In the genomic region with DNA sequence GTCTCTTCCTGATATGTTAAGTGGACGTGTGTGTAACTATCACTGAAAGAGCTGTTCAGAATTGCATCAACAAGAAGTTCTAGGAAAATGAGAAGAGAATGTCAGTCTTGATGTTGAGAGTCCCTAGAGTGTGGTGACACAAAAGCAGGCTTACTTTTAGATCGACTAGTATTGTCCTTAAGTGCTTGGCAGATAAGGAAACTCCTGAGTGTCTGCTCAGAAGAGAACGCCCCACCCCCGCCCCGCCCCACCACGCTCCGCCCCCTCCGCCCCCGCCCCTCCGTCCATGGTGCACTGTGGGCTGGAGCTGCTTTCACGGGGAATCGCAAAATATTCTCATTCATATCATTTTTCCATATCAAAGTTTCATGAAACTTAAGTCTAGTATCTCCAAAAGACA, we compare ENCODE assay signal across 20 mouse cellular contexts.
DNase-seq lines count a peak whose midpoint lies in the region; ATAC-seq and TF ChIP-seq lines count a peak whose summit lies in the region.
"Had no signal": no experiment of that assay in that cellular context is flagged by ENCODE, and none has a peak within 500 bp of the region (broad histone marks: within the 10 kb centered on the region; RNA-seq: fewer than 3 reads in every experiment).

No protein-coding gene starts in this region.

- no peak for TF ChIP-seq CTCF in CH12.LX (conservative IDR thresholded peaks at IDR 0.05 in 1 of 2, IDR thresholded peaks at IDR 0.05 in 1 of 2; ENCODE audit: low read depth in 2 of 2, low read length in 2 of 2)

- no peak for DNase-seq in CH12.LX (ENCODE audit: extremely low read depth)
- no peak for DNase-seq in yolk sac, embryonic 10.5 days (ENCODE audit: low spot score)
- DNase-seq: adrenal gland, postnatal 14 days; B cell, adult 2 months; cerebellum, adult 2 months; cerebellum, postnatal 10 days; forebrain, postnatal 0 days; gastrocnemius, postnatal 25 days had no signal

- H3K9ac ChIP-seq in CH12.LX (ENCODE audit: insufficient read depth, low read depth), result no peak overlapping the region
- H3K9ac ChIP-seq in limb, embryonic 13.5 days, result no peak overlapping the region
- H3K9ac ChIP-seq in forebrain, embryonic 12.5 days, result no peak overlapping the region
- H3K9ac ChIP-seq: embryonic facial prominence, embryonic 12.5 days; forebrain, embryonic 13.5 days; forebrain, postnatal 0 days; heart, embryonic 12.5 days; hindbrain, embryonic 14.5 days had no signal

- 0 out of 2 replicates have a peak, but pooled peaks have one; percentile 15 for ATAC-seq in common myeloid progenitor, adult 5-6 weeks (replicated peaks; ENCODE audit: low read depth, poor library complexity, severe bottlenecking)
- ATAC-seq in limb, embryonic 13.5 days (ENCODE audit: low FRiP score, low read depth), result no peak
- peak; percentile 73 for ATAC-seq in megakaryocyte-erythroid progenitor cell, adult 5-6 weeks (replicated peaks; ENCODE audit: low FRiP score, low TSS enrichment, poor library complexity, severe bottlenecking)
- no peak for ATAC-seq in cerebellum, adult (ENCODE audit: insufficient number of reproducible peaks, low FRiP score, low TSS enrichment)
- ATAC-seq in forebrain, embryonic 12.5 days (ENCODE audit: low FRiP score), result no peak
- ATAC-seq: CD4-positive, CD25-positive, alpha-beta regulatory T cell, adult 4 months; forebrain, embryonic 13.5 days; forebrain, postnatal 0 days; inflammation-experienced regulatory T-cells, adult 6 months had no signal

- 43% methylated on average over 12 of the region's 12 CpGs for WGBS in limb, embryonic 13.5 days
- WGBS in forebrain, embryonic 12.5 days, result 46% methylated on average over 11 of the region's 12 CpGs

- TF ChIP-seq EP300 in CH12.LX (IDR thresholded peaks at IDR 0.05; ENCODE audit: low read length), result no peak

- dilution Hi-C loops in CH12.LX (cut with MboI; ENCODE audit: extremely low pct_ligation_motif_present, extremely low pct_unique_long_range_greater_than_20kb, low sequenced_read_pairs), result no loop called here

- H3K4me1 ChIP-seq in CH12.LX (ENCODE audit: control insufficient read depth in 1 of 2, insufficient read depth in 2 of 2), result no peaks in the 10 kb centered on the region; a peak in 2 of 4 replicates
- H3K4me1 ChIP-seq in limb, embryonic 13.5 days, result peaks cover 17% of the 10 kb centered on the region
- H3K4me1 ChIP-seq in forebrain, embryonic 12.5 days, result peaks cover 3% of the 10 kb centered on the region; the same call in 1 of the 2 replicates

- H3K4me2 ChIP-seq in CH12.LX (ENCODE audit: insufficient read depth, low read depth, poor library complexity, severe bottlenecking), result peak overlapping the region; percentile 66; the same call in 1 of the 2 replicates
- H3K4me2 ChIP-seq in limb, embryonic 13.5 days (replicated peaks), result peak overlapping the region; percentile 19; the same call in 1 of the 2 replicates
- no peak overlapping the region for H3K4me2 ChIP-seq in forebrain, embryonic 12.5 days
- H3K4me2 ChIP-seq: embryonic facial prominence, embryonic 12.5 days; forebrain, embryonic 13.5 days; heart, embryonic 12.5 days; hindbrain, embryonic 14.5 days had no signal

- H3K4me3 ChIP-seq in CH12.LX (replicated peaks in 1 of 3; ENCODE audit: low read depth in 2 of 3, low read length in 2 of 3, poor library complexity in 1 of 3), result no peak overlapping the region
- H3K4me3 ChIP-seq in limb, embryonic 13.5 days, result no peak overlapping the region
- H3K4me3 ChIP-seq in forebrain, embryonic 12.5 days (replicated peaks), result no peak overlapping the region
- H3K4me3 ChIP-seq: embryonic facial prominence, embryonic 12.5 days; forebrain, embryonic 13.5 days; heart, embryonic 12.5 days; hindbrain, embryonic 10.5 days had no signal

- H3K9me3 ChIP-seq in CH12.LX (replicated peaks; ENCODE audit: low read length), result peaks cover 9% of the 10 kb centered on the region
- H3K9me3 ChIP-seq in limb, embryonic 13.5 days, result peaks cover 5% of the 10 kb centered on the region; the same call in 1 of the 2 replicates
- H3K9me3 ChIP-seq in forebrain, embryonic 12.5 days, result no peaks in the 10 kb centered on the region
- H3K9me3 ChIP-seq: hindbrain, embryonic 10.5 days had no signal

- no peak for TF ChIP-seq POLR2A in CH12.LX (IDR thresholded peaks at IDR 0.05; ENCODE audit: low read depth, low read length)

- no peak overlapping the region for H3K27ac ChIP-seq in CH12.LX (ENCODE audit: insufficient read depth, low read depth)
- H3K27ac ChIP-seq in limb, embryonic 13.5 days, result no peak overlapping the region
- no peak overlapping the region for H3K27ac ChIP-seq in forebrain, embryonic 12.5 days
- H3K27ac ChIP-seq: embryonic facial prominence, embryonic 12.5 days; forebrain, embryonic 13.5 days; hindbrain, embryonic 10.5 days; hindbrain, embryonic 14.5 days had no signal

- no peaks in the 10 kb centered on the region for H3K36me3 ChIP-seq in CH12.LX (replicated peaks in 1 of 2; ENCODE audit: control insufficient read depth in 1 of 2, insufficient read depth in 1 of 2, low read length in 1 of 2)
- H3K36me3 ChIP-seq in limb, embryonic 13.5 days, result no peaks in the 10 kb centered on the region
- H3K36me3 ChIP-seq in forebrain, embryonic 12.5 days (replicated peaks), result no peaks in the 10 kb centered on the region
- H3K36me3 ChIP-seq: embryonic facial prominence, embryonic 12.5 days; heart, embryonic 12.5 days; hindbrain, embryonic 10.5 days had no signal

- TF ChIP-seq RAD21 in CH12.LX (IDR thresholded peaks at IDR 0.05; ENCODE audit: low read depth, low read length), result no peak

- in situ Hi-C loops in CH12.LX (cut with MboI; ENCODE audit: low pct_ligation_motif_present, low pct_unique_long_range_greater_than_20kb, low sequenced_read_pairs), result loop anchor here (5.0 kb wide), 1 partner anchor 422 kb away; no protein-coding TSS in a partner anchor

- peaks cover 7% of the 10 kb centered on the region for H3K27me3 ChIP-seq in CH12.LX (replicated peaks)
- no peaks in the 10 kb centered on the region for H3K27me3 ChIP-seq in limb, embryonic 13.5 days
- peaks cover 4% of the 10 kb centered on the region; the same call in 1 of the 2 replicates for H3K27me3 ChIP-seq in forebrain, embryonic 12.5 days
- H3K27me3 ChIP-seq: embryonic facial prominence, embryonic 12.5 days; forebrain, embryonic 13.5 days; heart, embryonic 12.5 days had no signal

- no peaks in the 10 kb centered on the region for H3K79me2 ChIP-seq in CH12.LX (replicated peaks; ENCODE audit: control insufficient read depth, extremely low read depth, insufficient read depth, poor library complexity, severe bottlenecking)

TF ChIP-seq in CH12.LX, 34 proteins besides CTCF, POLR2A, EP300 and RAD21:
- TF ChIP-seq MEF2A (IDR thresholded peaks at IDR 0.05; ENCODE audit: borderline replicate concordance, low read depth, low read length) (no peak), TBP (conservative IDR thresholded peaks at IDR 0.05; ENCODE audit: low read depth, low read length) (no peak), KAT2A (IDR thresholded peaks at IDR 0.05; ENCODE audit: insufficient replicate concordance, low read length) (no peak), ETS1 (conservative IDR thresholded peaks at IDR 0.05; ENCODE audit: low read depth, low read length) (no peak), UBTF (IDR thresholded peaks at IDR 0.05; ENCODE audit: low read depth, low read length) (no peak), POLR2AphosphoS2 (IDR thresholded peaks at IDR 0.05; ENCODE audit: low read depth, low read length) (no peak), IRF4 (IDR thresholded peaks at IDR 0.05; ENCODE audit: low read depth, low read length) (no peak), GABPA (IDR thresholded peaks at IDR 0.05; ENCODE audit: insufficient replicate concordance, low read depth, low read length) (no peak), MAX (IDR thresholded peaks at IDR 0.05; ENCODE audit: low read length) (no peak), HCFC1 (IDR thresholded peaks at IDR 0.05; ENCODE audit: low read depth, low read length) (no peak)

Comparison
In these comparisons a context has a peak if more than half of its experiments do, and no peak if none do; other contexts are left out.
1. ATAC-seq: peak in common myeloid progenitor, adult 5-6 weeks (single experiment) and megakaryocyte-erythroid progenitor cell, adult 5-6 weeks (single experiment); none in limb, embryonic 13.5 days (single experiment), cerebellum, adult (single experiment) and forebrain, embryonic 12.5 days (single experiment).